Mouse (Mus musculus) megakaryocyte progenitor cell, adult 5-6 weeks (primary cell): ENCODE data around the gene Cldn15. TPM values are rescaled to one million over a fixed set of nuclear protein-coding genes. Genes with fewer than 3 reads are reported as not detected.
"Not testable (repeated sequence)": the region's sequence is repeated elsewhere in the genome, so short reads cannot be mapped to it uniquely, and the experiment has no call there.

Experiments used
- ATAC-seq: replicated peaks from 2 replicates; pipeline ENCODE4 v1.8.0; 2016; ENCODE audit warnings: mild to moderate bottlenecking, moderate TSS enrichment, inconsistent platforms; ENCODE audit not compliant: poor library complexity
- total RNA-seq, 2 experiments: library from RNA; stranded (forward) in 1 of 2; stranded (reverse) in 1 of 2; fragments of 157-497, 149-512 nt in 1 of 2; fragments of 200-1000 nt in 1 of 2; gene quantifications; 2 replicates each; pipeline versions ENCODE4 v1.2.3 to v1.2.4; 2015 to 2017

The Cldn15 gene
- total RNA-seq, 2 experiments from 2014 or later = 48.5 to 61.8 TPM

DNA sequence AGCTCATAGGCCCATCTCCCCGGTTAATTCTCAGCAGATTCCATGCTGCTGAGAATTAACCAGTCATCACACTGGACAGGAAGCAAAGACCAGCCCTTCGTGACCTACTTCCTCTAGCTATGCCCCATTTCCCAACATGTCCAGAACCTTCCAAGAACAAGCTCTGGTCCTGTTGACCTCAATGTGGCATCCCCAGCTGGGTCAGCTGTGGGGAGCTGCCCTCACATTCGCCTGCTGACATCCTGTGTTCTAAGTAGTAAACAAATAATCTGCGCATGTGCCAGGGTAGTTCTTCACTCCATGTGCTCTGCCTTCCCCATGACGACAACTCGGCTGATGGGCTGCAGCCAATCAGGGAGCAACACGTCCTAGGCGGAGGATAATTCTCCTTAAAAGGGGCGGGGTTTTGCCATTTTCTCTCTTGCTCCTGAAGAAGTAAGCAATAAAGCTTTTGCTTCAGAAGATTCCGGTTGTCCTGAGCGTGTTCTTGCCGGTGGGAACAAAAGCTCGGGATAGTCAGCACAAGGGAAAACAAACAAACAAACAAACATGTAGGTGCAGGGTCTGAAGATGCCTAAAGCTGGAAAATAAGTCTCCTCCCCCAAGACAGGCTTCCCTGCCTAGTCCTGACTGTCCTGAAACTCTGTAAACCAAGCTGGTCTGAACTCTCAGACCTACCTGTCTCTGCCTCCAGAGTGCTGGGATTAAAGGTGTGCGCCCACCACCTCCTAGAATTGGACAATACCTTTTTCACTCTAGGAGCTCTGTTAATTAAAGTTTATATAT lies 16.7 kb upstream of the Cldn15 start:
- not testable (repeated sequence) for ATAC-seq

- no peak for ATAC-seq
Observed at GRCm38 (mm10) chr5:136950521-136950920, 15.9 kb upstream of the Cldn15 start.

DNA sequence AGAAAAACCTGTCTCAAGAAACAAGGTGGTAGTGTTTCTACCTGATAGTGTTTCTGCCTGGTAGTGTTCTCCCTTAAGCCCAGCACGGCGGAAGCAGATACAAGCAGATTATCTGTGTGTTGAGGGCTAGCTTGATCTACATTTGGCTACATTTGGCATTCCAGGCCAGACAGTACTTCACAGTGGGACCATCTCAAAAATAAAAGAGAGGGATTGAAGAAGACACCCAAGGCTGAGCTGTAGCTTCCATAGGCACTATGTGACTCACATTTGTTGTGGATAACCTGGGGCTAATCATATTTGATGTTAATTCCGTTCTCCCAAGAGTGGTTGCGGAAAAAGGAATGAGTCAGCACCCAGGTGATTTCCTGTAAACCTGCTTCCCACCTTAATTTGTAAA lies 14.3 kb upstream of the Cldn15 start:
- no peak for ATAC-seq

DNA sequence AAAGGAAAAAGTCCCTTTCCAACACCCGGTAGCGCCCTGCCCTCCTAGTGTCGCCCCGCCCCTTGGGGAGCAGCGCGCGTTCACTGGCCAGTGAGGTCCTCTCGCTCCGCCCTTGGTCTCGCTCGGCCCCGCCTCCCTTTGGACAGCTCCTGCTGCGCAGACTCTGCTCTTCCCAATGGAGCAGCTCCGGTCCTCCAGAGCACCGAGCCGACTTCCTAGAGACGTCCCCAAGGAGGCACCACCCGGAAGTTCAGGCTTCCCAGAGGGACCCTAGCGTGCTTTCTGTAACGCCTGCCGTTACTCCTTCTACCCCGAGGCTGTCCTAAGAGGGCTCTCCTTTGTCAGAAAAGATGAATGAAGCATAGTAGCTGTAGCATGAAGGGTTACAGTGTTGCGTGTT lies 13.4 kb upstream of the Cldn15 start, which contains the start of gene Fis1:
Fis1 (plus strand) TSS at position 261 of the 400 bp plus-strand sequence.
- peak; percentile 99 for ATAC-seq

- ATAC-seq = peak; percentile 63
Observed at GRCm38 (mm10) chr5:136953440-136953951, 12.9 kb upstream of the Cldn15 start.

DNA sequence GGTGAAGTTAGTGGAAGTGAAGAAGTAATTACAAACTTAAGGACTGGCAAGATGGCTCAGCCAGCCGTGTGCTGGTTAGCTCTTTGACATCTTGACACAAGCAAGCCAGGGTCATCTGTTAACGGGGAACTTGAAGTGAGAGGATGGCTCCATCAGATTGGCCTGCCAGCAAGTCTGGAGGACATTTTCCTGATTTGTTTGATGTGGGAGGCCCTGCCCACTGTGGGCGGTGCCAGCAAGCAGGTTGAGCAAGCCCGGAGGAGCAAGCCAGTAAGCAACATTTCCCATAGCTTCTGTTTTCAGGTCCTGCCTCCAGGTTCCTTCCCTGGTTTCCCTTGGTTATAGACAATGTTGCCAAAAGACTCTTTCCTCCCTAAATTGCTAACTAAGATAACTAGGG lies 10.8 kb upstream of the Cldn15 start:
- no peak for ATAC-seq

GRCm38 (mm10) chr5:136957250-136957649 lies 9.2 kb upstream of the Cldn15 start:
- no peak for ATAC-seq

- no peak for ATAC-seq
Observed at GRCm38 (mm10) chr5:136958991-136959605, 7.3 kb upstream of the Cldn15 start.

DNA sequence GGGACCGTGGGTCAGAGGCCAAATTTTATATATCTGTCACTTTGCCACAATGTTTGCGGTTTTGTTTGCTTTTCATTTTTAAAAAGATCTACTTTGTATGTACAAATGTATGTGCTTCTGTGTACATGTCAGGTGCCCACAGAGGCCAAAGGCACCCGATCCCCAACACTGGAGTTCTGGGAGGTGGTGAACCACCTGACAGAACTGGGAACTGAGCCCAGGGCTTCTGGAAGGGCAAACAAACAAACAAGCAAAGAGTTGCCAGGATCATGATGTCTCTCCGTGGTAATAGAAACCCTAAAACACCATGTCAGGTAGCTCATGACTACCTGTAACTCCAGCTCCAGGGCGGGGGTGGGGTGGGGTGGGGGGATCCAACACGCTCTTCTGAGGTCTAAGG lies 6.4 kb upstream of the Cldn15 start:
- no peak for ATAC-seq

- ATAC-seq = no peak
Observed at GRCm38 (mm10) chr5:136961334-136961982, 5.0 kb upstream of the Cldn15 start.

DNA sequence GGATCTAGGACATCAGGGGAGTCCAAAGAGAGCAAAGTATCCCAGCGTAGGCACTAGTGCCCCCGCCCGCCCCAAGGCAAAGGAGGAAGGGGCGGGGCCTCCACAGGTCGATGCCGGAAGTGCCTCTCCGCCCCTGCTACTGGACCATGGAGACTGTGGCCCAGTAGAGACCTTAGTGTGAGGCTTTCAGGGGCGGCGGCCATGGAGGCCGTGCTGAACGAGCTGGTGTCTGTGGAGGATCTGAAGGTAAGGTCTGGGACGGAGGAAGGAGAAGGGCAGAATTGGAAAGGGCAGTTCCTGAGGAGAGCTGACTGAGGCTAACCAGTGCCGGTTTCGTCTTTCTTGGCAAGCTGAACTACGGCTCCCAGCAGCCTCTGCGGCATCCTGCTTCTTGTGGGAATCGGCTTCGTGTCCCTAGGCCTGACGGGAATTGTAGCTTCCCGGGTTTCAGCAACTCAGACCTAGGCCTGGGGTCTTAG lies 4.4 kb upstream of the Cldn15 start:
- peak; percentile 89 for ATAC-seq

DNA sequence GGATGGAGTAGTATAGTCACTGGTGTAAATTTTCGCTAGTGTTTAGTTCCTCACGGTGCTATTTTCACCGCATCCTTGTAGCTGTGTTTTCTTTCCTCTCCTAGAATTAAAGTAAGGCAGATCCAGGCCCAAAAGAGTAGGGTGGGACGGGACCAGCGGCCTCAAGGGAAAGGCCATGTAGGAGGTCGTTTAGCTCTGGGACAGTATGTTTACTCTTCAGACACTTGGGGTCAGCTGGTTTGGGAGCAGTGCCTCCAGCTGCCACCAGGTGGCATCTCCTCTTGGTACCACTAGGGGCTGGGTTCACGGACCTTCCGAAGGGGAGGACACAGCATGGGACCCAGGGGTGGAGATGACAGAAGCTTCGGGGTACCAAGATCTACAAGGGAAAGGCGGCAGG lies 3.9 kb upstream of the Cldn15 start:
- ATAC-seq = peak; percentile 90

DNA sequence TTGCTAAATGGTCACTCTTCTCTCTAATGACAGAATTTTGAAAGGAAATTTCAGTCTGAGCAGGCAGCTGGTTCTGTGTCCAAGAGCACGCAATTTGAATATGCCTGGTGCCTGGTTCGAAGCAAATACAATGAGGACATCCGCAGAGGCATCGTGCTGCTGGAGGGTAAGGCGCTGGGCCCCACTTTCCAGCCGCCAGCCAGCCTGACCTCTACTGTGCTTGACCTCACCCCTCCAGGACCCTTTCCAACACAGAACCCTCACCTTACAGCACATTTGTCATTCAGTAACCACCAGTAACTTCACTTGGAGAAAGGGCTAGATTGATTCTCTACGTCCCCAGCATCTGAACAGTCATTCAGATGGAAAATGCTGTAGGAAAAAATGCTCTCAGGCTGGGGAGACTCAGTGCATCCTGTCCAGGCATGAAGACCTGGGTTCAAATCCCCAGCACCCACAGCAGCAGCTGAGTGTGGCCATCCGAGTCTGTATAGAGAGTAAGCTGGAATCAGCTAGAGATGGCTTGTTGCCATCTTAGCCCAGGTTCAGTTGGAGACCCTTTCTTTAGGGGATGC lies 3.4 kb upstream of the Cldn15 start:
- ATAC-seq = no peak

DNA sequence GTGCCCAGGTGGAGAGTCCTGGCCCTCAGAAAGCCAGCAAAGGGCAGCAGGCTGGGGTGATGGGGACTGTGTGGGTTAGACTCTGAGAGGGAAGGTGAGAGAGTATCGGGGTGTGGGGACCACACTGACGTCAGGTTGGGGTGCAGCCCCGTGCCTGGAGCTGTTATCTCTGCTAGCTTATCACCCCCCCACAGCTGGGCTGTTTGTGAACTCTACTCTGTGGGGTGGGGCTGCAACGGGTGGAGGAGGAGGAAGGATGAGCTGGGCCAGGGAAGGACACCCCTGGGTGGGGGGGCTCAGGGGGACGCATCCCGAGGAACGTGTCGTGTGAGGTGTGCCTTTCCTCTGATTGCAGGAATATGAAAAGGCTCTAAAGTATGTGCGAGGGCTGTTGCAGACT lies 1.2 kb upstream of the Cldn15 start:
- peak; percentile 24; the same call in 1 of the 2 replicates for ATAC-seq

DNA sequence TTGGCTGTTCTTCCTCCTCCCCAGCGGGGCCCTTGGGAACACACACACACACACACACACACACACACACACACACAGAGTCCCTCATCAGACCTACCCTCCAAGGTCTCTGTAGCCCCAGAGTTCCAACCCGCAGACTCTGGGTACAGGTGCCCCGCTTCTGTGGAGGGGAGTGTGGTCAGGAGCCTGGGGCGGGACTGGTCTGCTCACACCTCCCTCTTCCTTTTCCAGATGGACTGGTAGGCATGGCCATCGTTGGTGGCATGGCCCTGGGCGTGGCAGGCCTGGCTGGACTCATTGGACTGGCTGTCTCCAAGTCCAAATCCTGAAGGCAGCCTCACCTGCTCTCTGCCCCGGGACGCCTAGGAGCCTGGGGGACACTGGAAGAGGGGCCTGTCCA lies 730 bp upstream of the Cldn15 start:
- no peak for ATAC-seq

DNA sequence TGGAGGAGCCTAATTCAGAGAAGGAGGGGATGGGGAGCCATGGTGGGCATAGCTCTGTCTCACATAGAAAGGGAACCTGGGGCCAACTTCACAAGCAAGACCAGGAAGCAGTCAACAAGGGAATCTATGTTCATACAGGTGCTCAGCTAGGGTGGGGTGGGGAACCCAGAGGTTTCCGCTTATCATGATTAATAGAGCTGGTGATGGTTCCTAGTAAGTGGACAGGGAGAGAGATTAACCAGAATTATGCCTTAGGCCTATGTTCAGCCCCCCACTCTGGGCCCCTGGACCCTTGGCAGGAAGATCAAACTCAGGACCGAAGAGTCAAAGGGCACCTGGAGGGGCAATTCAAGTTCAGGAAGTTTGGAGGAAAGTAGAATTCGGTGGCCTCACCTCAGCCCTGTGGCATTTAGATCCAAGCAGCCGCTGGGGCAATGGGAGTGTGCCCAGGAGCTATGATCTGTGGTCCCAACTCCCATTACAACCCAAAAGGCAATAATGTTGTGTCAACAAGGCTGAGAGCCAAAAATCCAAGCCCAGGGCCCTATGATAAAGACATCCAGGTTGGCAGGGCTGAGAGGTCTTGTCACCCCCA lies 542 bp downstream of the Cldn15 start:
- no peak for ATAC-seq

DNA sequence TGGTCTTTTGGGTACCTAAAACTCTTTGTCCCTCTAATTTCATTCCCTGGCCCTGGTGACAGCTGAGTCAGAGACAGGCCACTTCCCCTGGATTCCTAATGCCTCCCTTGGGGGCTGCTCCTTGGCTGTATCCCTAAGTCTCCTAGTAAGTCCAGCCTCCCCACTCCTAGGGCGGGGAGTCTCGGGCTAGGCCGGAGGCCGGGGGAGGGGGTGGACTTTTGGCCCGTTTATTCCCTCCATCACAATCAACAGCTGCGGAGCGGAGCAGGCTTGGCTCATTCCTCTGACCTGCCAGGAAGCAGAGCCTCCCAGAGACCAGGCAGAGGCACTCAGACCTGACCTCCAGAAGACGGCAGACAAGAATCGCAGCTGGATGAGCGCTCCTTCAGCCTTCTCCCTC lies 1.2 kb downstream of the Cldn15 start:
- no peak for ATAC-seq

DNA sequence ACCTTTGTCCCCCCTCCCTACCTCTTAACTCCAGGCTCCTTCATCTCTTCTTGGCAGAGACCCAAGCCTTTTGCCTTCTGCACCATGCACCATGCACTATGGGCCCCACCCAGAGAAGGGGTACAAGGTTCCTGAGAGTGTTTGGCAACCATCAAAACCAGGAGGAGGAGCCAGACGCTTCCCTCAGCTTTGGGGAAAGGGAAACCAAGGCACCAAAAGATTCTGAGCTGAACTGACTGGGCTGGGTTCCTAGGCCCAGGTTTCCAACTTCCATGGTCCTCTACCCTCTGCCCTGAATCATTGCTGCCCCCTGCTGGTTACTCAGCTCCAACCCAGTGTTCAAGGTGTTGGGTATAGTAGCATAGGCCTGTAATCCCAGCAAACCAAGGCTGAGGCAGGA lies 4.3 kb downstream of the Cldn15 start:
- peak; percentile 85 for ATAC-seq

DNA sequence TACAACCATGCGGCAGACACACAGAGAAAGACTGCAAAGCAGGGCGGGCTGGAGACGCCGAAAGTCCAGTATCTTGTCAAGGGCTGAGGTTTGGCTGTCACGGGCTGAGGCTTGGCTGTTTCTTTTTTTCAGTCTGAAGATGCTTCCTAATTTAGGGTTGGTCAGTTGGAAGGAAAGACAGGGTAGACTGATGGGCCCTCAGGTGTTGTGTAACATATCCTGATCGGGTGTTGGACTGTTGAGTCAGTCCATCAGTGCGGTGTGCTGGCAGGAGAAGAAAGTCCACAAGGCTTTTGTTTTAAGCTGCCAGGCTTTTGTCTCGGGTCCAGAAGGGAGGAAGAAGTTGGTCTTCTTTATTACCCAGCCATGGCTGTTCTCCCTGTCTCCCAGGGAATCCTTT lies 7.3 kb downstream of the Cldn15 start:
- ATAC-seq = peak; percentile 49

- peak; percentile 70 for ATAC-seq
Observed at GRCm38 (mm10) chr5:136977769-136978168, 11.4 kb downstream of the Cldn15 start.

GRCm38 (mm10) chr5:136979762-136980161 lies 13.3 kb downstream of the Cldn15 start:
- 0 out of 2 replicates have a peak, but pooled peaks have one; percentile 43 for ATAC-seq
